Mouse (Mus musculus) layer of hippocampus, adult 8-10 months (tissue): ENCODE results near the gene Scnn1a. TPM values are rescaled to one million over a fixed set of nuclear protein-coding genes. Genes with fewer than 3 reads are reported as not detected.
A peak's percentile ranks its signal among the peaks of the same experiment; 100 is the strongest.

ENCODE experiments used
- DNase-seq, 2 experiments: peaks; one replicate each; pipeline ENCODE4 v3.0.0; 2022; ENCODE audit warnings: low spot score in 2 of 2
- total RNA-seq, 4 experiments: library from RNA; stranded (reverse); gene quantifications; 2 replicates each; pipeline ENCODE4 v1.2.4; 2022

Gene Scnn1a
- total RNA-seq, 4 experiments from 2014 or later, result 4.3 to 5.6 (median 5.3) TPM

- DNase-seq, result no peak
These were observed 11.5 kb upstream of the Scnn1a start for GRCm38 (mm10) chr6:125308921-125309320.

DNA sequence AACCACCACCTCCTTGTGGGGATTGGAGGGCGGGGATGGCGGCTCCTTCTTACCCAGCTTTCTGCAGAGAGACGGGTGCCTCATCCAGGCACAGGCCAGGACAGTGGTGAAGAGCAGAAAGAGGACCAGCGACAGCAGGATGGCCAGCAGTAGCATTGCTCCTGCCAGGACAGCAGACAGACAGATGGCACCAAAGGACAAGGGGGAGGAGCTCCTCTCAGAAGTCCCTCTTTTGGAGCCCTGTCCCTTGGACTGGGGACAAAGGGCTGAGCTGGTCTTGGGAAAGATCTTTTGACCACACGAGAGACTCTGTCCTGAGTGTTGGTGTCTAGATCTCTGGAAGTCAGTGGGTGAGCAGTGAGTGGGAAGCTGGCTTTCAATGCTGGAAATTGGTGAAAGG is 11.1 kb upstream of the Scnn1a start:
- DNase-seq, result no peak

GRCm38 (mm10) chr6:125312171-125312570 is 8.3 kb upstream of the Scnn1a start:
- DNase-seq, result no peak

DNA sequence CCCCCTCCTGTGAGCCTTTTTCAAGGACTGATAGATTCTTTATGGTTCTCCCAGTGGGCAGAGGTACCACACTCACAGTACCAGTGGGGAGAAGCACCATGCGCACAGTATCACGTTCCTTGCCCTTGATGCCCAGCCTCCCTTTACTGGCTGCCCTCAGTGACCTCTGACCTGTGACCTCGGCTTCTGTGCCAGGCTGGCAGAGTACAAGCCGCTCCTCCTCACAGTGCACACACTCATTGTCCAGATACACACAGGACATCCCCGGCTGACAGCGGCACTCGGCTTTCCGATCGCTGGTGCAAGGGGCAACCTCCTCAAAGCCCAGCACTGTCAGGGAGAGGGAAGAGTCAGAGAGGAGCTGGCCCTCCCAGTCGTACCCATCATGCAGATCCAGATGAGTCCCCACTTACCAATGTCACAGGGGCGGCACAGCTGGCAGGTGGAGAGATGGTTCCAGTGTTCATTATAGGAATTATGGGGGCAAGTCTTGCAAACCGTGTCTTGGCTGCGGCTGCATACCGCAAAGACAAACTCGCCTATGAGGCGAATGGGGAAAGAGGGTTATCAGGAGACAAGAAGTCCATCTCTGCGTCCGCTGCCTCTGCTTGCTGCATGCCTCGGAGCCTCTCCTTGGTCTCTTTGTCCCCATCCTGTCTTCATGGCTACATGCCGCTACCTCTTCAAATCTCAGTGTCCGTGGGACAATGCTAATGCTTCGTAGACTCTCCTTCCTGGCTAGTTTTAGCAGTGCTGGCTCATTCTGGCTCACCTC is 7.7 kb upstream of the Scnn1a start:
- no peak for DNase-seq

DNA sequence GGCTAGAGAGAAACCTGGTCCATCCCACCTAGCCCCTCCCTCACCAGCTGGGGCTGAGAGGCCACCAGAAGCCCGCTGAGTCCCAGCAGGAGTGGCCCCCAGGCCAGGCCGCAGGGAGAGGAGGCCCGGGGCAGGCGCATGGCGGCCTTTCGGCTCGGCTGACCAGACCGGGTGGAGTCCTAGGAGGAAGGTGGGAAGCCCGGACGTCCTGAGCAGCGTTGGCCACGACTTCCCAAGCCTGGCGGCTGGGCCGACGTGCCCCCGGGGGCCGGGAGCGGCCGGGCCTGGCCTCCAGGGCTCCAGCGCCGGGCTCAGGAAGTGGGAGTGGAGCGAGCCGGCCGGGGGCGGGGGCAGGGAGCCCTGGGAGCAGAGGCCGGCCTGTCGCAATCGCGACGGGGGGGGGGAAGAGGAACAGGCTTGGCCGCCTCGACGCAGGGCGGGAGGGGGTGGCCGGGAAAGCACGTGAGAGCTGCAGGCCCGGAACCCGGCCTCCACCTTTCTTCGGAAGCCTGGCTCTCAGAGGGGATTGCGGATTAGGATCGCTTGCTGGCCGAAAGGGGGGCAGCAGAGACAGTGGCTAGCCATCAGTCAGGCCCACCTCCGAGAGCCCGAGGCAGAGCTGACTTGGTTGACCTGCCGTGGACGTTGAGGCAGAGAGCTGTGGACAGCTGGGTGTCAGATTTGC is 6.8 kb upstream of the Scnn1a start, which contains the start of gene Ltbr:
Ltbr (minus strand) TSS at position 340 of the 685 bp plus-strand sequence.
- DNase-seq, result no peak

GRCm38 (mm10) chr6:125314231-125314563 is 6.3 kb upstream of the Scnn1a start:
- no peak for DNase-seq

DNA sequence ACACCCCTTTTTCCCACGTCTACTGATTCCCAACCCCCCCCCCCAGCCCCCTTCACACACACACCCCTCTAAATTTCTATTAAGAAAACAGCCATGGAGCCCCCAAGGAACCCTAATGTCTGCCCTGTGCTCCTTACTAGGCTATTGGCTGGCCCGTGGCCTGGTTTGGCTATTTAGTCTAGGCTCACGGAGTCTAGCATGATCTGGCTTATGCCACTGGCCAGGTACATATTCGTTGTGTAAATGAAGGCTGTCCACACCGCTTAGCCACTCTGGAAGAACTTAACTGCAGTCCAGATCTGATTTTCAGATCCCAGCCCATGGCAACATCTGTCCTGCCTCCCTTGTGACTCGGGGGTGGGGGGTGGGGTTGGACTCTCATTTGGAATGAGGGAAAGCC is 5.7 kb upstream of the Scnn1a start:
- DNase-seq, result no peak

DNA sequence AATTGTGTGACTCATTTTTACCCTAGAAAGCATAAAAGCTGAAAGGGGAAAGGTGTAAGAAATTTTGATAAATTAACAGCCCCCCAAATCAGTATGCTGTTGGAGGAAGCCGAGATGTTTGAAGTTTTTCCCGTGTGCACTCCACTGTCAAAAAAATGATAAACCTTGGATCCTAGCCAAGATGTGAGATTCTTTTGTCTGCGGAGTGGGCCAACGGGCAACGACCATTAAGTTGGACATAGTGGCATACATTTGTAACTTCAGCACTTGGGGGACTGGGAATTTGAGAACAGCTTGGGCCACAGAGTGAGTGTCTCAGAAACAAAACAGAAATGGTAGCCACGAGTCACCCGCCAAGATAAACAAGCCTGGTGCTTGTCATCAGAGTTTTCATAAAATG is 3.4 kb upstream of the Scnn1a start:
- DNase-seq, result no peak

DNA sequence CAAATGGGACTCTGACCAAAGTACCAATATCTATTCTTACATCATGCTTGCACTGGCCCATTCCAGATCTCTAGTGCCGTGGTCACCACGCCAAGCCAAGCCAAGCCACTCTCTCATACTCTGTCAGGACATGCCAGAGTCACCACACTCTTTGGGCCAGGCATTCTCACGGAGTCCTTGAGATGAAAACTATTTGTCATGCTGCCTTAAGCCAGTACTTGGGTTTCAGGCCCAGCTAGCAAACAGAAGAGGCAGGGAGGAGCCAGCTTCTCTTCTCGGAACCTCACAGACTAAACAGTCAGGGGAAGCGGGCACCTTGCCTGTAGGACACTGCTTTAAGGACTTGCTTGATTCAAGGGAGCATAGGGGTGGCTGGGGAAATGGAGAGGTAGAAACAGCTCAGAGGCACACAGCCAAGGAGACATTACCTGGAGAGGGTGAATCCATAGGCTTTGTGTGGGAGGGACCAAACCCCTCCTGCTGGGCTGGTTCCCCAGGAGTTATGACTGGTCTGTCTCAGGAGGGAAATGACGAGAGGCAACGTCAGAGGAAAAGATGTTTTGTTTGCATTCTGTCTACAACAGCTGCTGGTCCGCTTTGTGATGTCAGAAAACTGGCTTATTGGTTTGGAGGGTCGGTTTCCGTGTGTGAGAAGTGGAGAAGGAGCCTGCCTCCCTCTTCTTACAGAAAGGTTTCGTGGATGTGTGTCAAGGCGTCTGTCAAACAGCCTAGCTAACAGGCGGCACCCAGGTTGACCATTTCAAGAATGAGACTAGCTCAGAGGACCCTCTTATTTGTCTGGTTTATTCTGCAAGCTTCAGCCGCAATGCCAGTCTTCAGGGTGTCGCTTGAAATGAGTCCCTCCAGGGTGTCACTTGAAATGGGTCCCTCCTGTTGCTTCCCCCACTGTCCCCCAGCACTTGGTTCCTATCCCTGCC is 1.2 kb upstream of the Scnn1a start:
- no peak for DNase-seq

DNA sequence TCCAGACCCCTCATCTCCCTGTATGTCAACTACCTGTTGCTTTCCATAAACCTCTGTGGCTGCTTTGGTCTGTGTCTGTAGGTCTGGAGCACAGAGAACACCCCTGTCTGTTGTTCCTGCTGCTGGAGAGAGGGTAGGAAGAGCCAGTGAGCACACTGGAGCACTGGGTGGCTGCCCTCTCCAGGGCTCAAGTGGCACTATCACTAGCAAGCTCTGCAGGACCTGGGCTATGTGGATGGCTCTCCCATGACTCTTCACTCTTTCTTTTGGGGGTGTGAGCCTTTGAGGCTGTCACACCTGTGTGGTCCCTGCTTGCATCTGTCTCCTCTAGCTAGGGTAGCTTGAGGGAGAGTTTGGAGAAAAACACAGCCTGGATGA is 551 bp upstream of the Scnn1a start:
- no peak for DNase-seq

- no peak for DNase-seq
These were observed 826 bp downstream of the Scnn1a start for GRCm38 (mm10) chr6:125321114-125321855.

DNA sequence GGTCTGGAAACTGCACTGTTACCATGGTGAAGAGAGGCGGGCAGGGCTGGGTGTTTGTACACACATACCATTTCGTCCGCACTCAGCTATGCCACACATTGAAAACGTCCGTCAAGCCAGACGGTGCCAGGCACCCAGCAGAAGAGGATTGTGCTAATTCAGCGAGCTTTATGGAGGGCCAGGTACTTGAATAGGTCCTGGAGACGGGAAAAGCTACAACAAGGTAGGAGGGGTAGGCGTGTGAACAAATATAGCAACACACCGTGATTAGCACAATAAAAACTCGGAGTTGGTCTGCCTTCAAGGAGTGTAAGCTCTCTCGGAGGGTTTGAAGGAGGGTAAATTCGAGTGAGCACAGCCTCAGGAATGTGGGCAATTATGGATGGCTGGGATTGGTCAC is 2.3 kb downstream of the Scnn1a start:
- DNase-seq, result no peak

DNA sequence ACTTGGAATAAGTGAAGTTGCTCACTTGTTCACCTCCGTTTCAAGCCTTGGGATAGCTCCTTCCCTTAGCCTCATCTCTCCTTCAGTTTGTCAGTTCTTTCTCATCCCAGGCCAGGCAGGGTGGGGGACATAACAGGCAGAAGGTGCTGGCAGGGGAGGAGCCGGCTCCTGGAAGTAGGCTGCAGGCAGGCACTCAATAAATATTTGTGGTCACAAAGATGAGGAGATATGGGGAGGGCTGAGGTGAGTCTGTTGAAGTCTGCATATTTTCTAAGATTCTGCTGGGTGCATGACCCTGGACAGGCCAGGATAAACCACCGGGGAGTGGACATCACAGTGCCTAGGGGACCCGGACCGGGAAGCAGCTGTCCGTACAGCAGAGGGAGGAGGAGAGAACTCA is 3.1 kb downstream of the Scnn1a start:
- DNase-seq, result no peak

DNA sequence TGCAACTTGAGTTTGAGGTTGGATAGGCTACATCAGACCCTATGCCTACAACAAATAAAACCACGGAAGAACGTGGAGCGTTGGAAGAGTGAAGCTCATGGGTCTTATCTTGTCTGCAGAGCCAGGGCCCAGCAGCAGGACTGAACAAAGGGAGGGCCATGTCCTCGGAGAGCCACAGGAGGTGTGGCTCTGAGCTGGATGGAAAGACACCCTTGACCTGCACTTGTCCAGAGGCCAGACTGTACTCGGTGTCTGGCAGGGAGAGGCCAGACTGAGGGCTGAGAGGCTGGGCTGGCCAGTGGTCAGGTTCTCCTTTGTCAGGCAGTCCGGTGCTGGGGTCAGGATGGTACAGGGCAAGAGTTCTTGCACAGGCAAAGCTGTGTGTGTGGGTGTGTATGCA is 4.9 kb downstream of the Scnn1a start:
- no peak for DNase-seq

GRCm38 (mm10) chr6:125328243-125328642 is 7.8 kb downstream of the Scnn1a start:
- no peak for DNase-seq

- DNase-seq, result peak; percentile 53 to 60
These were observed 10.3 kb downstream of the Scnn1a start for GRCm38 (mm10) chr6:125330626-125331326.

GRCm38 (mm10) chr6:125333112-125333899 is 12.8 kb downstream of the Scnn1a start:
- no peak for DNase-seq

- DNase-seq, result no peak
These were observed 13.9 kb downstream of the Scnn1a start for GRCm38 (mm10) chr6:125334356-125334755.

- DNase-seq, result no peak
These were observed 18.6 kb downstream of the Scnn1a start for GRCm38 (mm10) chr6:125338791-125339660.
